Mouse (Mus musculus) forebrain, embryonic 14.5 days (tissue): ENCODE measurements around the gene Zfp553. TPM values are rescaled to one million over a fixed set of nuclear protein-coding genes. Genes with fewer than 3 reads are reported as not detected.
"Not testable (repeated sequence)": the region's sequence is repeated elsewhere in the genome, so short reads cannot be mapped to it uniquely, and the experiment has no call there.

ENCODE experiments used
- ATAC-seq: fragments of 200-750 bp; cut with Nextera tagmentation; 2 replicates; pipeline ENCODE4 v1.8.0; 2017; ENCODE audit warnings: mild to moderate bottlenecking, moderate library complexity
- DNase-seq: peaks from one replicate; pipeline ENCODE4 v3.0.0-alpha.2; 2015; ENCODE audit warnings: low spot score
- H3K27ac ChIP-seq: fragments of 300-500 bp; sonication (generic); 2 replicates; pipeline ENCODE4 v1.5.1; 2014; ENCODE audit warnings: low read depth, mild to moderate bottlenecking, control low read depth, low read length, moderate library complexity
- H3K27me3 ChIP-seq: fragments of 300-500 bp; sonication (generic); replicated peaks from 2 replicates; pipeline ENCODE4 v1.6.1; 2014; ENCODE audit warnings: low read length, control low read depth, mixed read lengths; ENCODE audit not compliant: control insufficient read depth, insufficient read depth
- H3K36me3 ChIP-seq: fragments of 300-500 bp; sonication (generic); 2 replicates; pipeline ENCODE4 v1.6.1; 2014; ENCODE audit warnings: low read length, control low read depth; ENCODE audit not compliant: control insufficient read depth, insufficient read depth
- H3K4me1 ChIP-seq: fragments of 300-500 bp; sonication (generic); 2 replicates; pipeline ENCODE4 v1.6.1; 2014; ENCODE audit warnings: antibody characterized with exemption, low read length, control low read depth; ENCODE audit not compliant: control insufficient read depth, insufficient read depth
- H3K4me2 ChIP-seq: fragments of 300-500 bp; sonication (generic); 2 replicates; pipeline ENCODE4 v1.6.1; 2014; ENCODE audit warnings: mild to moderate bottlenecking, control low read depth, low read length
- H3K4me3 ChIP-seq: fragments of 300-500 bp; sonication (generic); 2 replicates; pipeline ENCODE4 v1.5.1; 2014; ENCODE audit warnings: low read depth, low read length, control low read depth
- H3K9ac ChIP-seq: fragments of 300-500 bp; sonication (generic); 2 replicates; pipeline ENCODE4 v1.6.1; 2014; ENCODE audit warnings: mild to moderate bottlenecking, low read length, control low read depth, moderate library complexity
- H3K9me3 ChIP-seq: fragments of 300-500 bp; sonication (generic); replicated peaks from 2 replicates; pipeline ENCODE4 v1.6.1; 2016; ENCODE audit warnings: low read length, control low read depth, mixed read lengths; ENCODE audit not compliant: control insufficient read depth
- whole genome bisulfite sequencing: fragments of 180-500 bp; shearing (Covaris S2); extraction: QIAGEN DNeasy Blood & Tissue Kit; methylation state at CpG from one replicate; pipeline ENCODE4 v1.1.7; 2014; 5-methylcytosine and 5-hydroxymethylcytosine counted together
- polyA plus RNA-seq: library from polyadenylated mRNA; unstranded; fragments of >200 nt; fragmentation: Nextera tagmentation; extraction: Ambion mirVana; gene quantifications from 2 replicates; pipeline ENCODE4 v1.2.1, GENCODE M21; 2014

Gene Zfp553
- polyA plus RNA-seq, 1 experiment from 2014 or later: 29.4 TPM

GRCm38 (mm10) chr7:127243361-127243867 is 10.6 kb downstream of the Zfp553 start:
- H3K9me3 ChIP-seq: no peaks in the 10 kb centered on the region
- H3K4me2 ChIP-seq: peak overlapping the region; percentile 71
- 45% methylated on average over 2 of the region's 2 CpGs for WGBS
- DNase-seq: no peak
- peak overlapping the region; percentile 95; the same call in 1 of the 2 replicates for H3K9ac ChIP-seq
- H3K27me3 ChIP-seq: no peaks in the 10 kb centered on the region
- peak overlapping the region; percentile 77 for H3K4me3 ChIP-seq
- H3K27ac ChIP-seq: peak overlapping the region; percentile 79
- peaks cover 9% of the 10 kb centered on the region for H3K4me1 ChIP-seq
- no peak for ATAC-seq
- H3K36me3 ChIP-seq: peaks cover 17% of the 10 kb centered on the region

- Histone ChIP-seq H3K36me3 (peaks cover 13% of the 10 kb centered on the region), H3K4me1 (peaks cover 9% of the 10 kb centered on the region), H3K9ac (peak within 1 kb of the TSS; percentile 95), H3K4me2 (peak within 1 kb of the TSS; percentile 71), H3K4me3 (peak within 1 kb of the TSS; percentile 77), H3K9me3 (no peaks in the 10 kb centered on the region), H3K27ac (peak within 1 kb of the TSS; percentile 79), H3K27me3 (no peaks in the 10 kb centered on the region)
- WGBS: under 1% methylated on average over 48 of the region's 56 CpGs
- ATAC-seq (peak; percentile 99), DNase-seq (peak; percentile 96)
Observed at GRCm38 (mm10) chr7:127243870-127244657, 11.2 kb downstream of the Zfp553 start, which contains the start of gene Zfp771. Gene Zfp771 (plus strand): TSS chr7:127244274.

GRCm38 (mm10) chr7:127244658-127245510 is 12.0 kb downstream of the Zfp553 start:
- Histone ChIP-seq H3K27ac (peak overlapping the region; percentile 79), H3K9ac (peak overlapping the region; percentile 95), H3K4me2 (peak overlapping the region; percentile 71), H3K27me3 (no peaks in the 10 kb centered on the region), H3K4me3 (peak overlapping the region; percentile 77), H3K9me3 (no peaks in the 10 kb centered on the region), H3K36me3 (peaks cover 17% of the 10 kb centered on the region), H3K4me1 (peaks cover 9% of the 10 kb centered on the region)
- peak; percentile 73 for ATAC-seq
- no peak for DNase-seq
- 10% methylated on average over 30 of the region's 33 CpGs for WGBS

GRCm38 (mm10) chr7:127250511-127250910 is 17.6 kb downstream of the Zfp553 start:
- not testable (repeated sequence) for H3K9me3 ChIP-seq, DNase-seq, H3K4me3 ChIP-seq, H3K4me1 ChIP-seq, H3K27ac ChIP-seq, H3K27me3 ChIP-seq, H3K4me2 ChIP-seq, ATAC-seq, H3K9ac ChIP-seq
- peaks cover 32% of the 10 kb centered on the region for H3K36me3 ChIP-seq
- WGBS: 88% methylated on average over 8 of the region's 8 CpGs

- Histone ChIP-seq H3K27me3 (no peaks in the 10 kb centered on the region), H3K9me3 (no peaks in the 10 kb centered on the region), H3K27ac (no peak overlapping the region), H3K4me3 (no peak overlapping the region), H3K9ac (no peak overlapping the region), H3K4me1 (0 out of 2 replicates have a peak, but pooled peaks cover 4% of the 10 kb centered on the region), H3K4me2 (no peak overlapping the region), H3K36me3 (peaks cover 40% of the 10 kb centered on the region)
- ATAC-seq: no peak
- 83% methylated on average over 2 of the region's 2 CpGs for WGBS
- DNase-seq: peak; percentile 59
Observed at GRCm38 (mm10) chr7:127252414-127252813, 19.6 kb downstream of the Zfp553 start.

- Histone ChIP-seq H3K4me3 (peak overlapping the region; percentile 49), H3K9me3 (no peaks in the 10 kb centered on the region), H3K36me3 (peaks cover 44% of the 10 kb centered on the region), H3K4me1 (0 out of 2 replicates have a peak, but pooled peaks cover 4% of the 10 kb centered on the region), H3K9ac (peak overlapping the region; percentile 69), H3K27me3 (no peaks in the 10 kb centered on the region), H3K4me2 (peak overlapping the region; percentile 91), H3K27ac (peak overlapping the region; percentile 93; the same call in 1 of the 2 replicates)
- 79% methylated on average over 6 of the region's 6 CpGs for whole genome bisulfite sequencing
- ATAC-seq: no peak
- no peak for DNase-seq
Observed at GRCm38 (mm10) chr7:127253341-127253740, 20.5 kb downstream of the Zfp553 start.

GRCm38 (mm10) chr7:127253821-127254769 is 21.2 kb downstream of the Zfp553 start:
- H3K4me3 ChIP-seq: peak overlapping the region; percentile 49
- 1% methylated on average over 130 of the region's 136 CpGs for WGBS
- no peaks in the 10 kb centered on the region for H3K27me3 ChIP-seq
- 0 out of 2 replicates have a peak, but pooled peaks cover 4% of the 10 kb centered on the region for H3K4me1 ChIP-seq
- peak overlapping the region; percentile 93 for H3K27ac ChIP-seq
- peak overlapping the region; percentile 91 for H3K4me2 ChIP-seq
- peak overlapping the region; percentile 78 for H3K9ac ChIP-seq
- peak; percentile 95 for ATAC-seq
- DNase-seq: peak; percentile 99
- H3K36me3 ChIP-seq: peaks cover 42% of the 10 kb centered on the region
- no peaks in the 10 kb centered on the region for H3K9me3 ChIP-seq

GRCm38 (mm10) chr7:127255008-127255407 is 22.1 kb downstream of the Zfp553 start:
- Histone ChIP-seq H3K9ac (peak overlapping the region; percentile 78; the same call in 1 of the 2 replicates), H3K27ac (peak overlapping the region; percentile 93; the same call in 1 of the 2 replicates), H3K9me3 (no peaks in the 10 kb centered on the region), H3K4me2 (peak overlapping the region; percentile 91), H3K36me3 (peaks cover 33% of the 10 kb centered on the region), H3K27me3 (no peaks in the 10 kb centered on the region), H3K4me3 (peak overlapping the region; percentile 49), H3K4me1 (0 out of 2 replicates have a peak, but pooled peaks cover 4% of the 10 kb centered on the region)
- DNase-seq (no peak), ATAC-seq (no peak)
- WGBS: 31% methylated on average over 4 of the region's 4 CpGs
